Mouse (Mus musculus) ES-E14 (cell line): ENCODE results near the gene T. TPM values are rescaled to one million over a fixed set of nuclear protein-coding genes. Genes with fewer than 3 reads are reported as not detected.
"Not testable (repeated sequence)": the region's sequence is repeated elsewhere in the genome, so short reads cannot be mapped to it uniquely, and the experiment has no call there.

ENCODE experiments used
- DNase-seq: peaks from one replicate; pipeline ENCODE4 v3.0.0-alpha.2; 2013; ENCODE audit warnings: low read depth, low spot score
- H3K27ac ChIP-seq: 2 replicates; pipeline ENCODE4 v1.5.1; 2012; ENCODE audit warnings: low read depth, mild to moderate bottlenecking, low read length, moderate library complexity, mixed read lengths; ENCODE audit not compliant: poor library complexity, insufficient read depth, severe bottlenecking
- H3K36me3 ChIP-seq: 2 replicates; pipeline ENCODE4 v1.6.1; 2012; ENCODE audit warnings: mild to moderate bottlenecking, low read length, moderate library complexity, mixed read lengths; ENCODE audit not compliant: control insufficient read depth, poor library complexity, insufficient read depth, severe bottlenecking
- H3K4me1 ChIP-seq, 2 experiments: fragments of 150-350 bp in 1 of 2; sonication (generic) in 1 of 2; 2 replicates each; pipeline ENCODE4 v1.6.1; 2012; ENCODE audit warnings: low read length in 2 of 2, mild to moderate bottlenecking in 1 of 2, mixed read lengths in 1 of 2; ENCODE audit not compliant: control insufficient read depth in 2 of 2, insufficient read depth in 2 of 2, poor library complexity in 1 of 2
- H3K4me3 ChIP-seq, 2 experiments: fragments of 150-350 bp in 1 of 2; sonication (generic) in 1 of 2; 2 replicates each; pipeline ENCODE4 v1.5.1; 2012; ENCODE audit warnings: low read length in 2 of 2, low read depth in 1 of 2, mild to moderate bottlenecking in 1 of 2, mixed read lengths in 1 of 2; ENCODE audit not compliant: insufficient read depth in 1 of 2, poor library complexity in 1 of 2, severe bottlenecking in 1 of 2
- H3K9ac ChIP-seq: 2 replicates; pipeline ENCODE4 v1.6.1; 2012; ENCODE audit warnings: low read depth, mild to moderate bottlenecking, low read length, mixed read lengths; ENCODE audit not compliant: poor library complexity, insufficient read depth, severe bottlenecking
- H3K9me3 ChIP-seq: fragments of 150-350 bp; sonication (generic); 2 replicates; pipeline ENCODE4 v1.6.1; 2012; ENCODE audit warnings: low read depth, mild to moderate bottlenecking, low read length; ENCODE audit not compliant: control insufficient read depth, insufficient read depth
- CHD2 ChIP-seq: IDR thresholded peaks from 2 replicates; pipeline ENCODE4 v1.6.1; 2014; ENCODE audit warnings: mild to moderate bottlenecking, low read depth, low read length, inconsistent platforms
- HCFC1 ChIP-seq: IDR thresholded peaks from 2 replicates; pipeline ENCODE4 v1.6.1; 2012; ENCODE audit warnings: low read length, inconsistent platforms, borderline replicate concordance; ENCODE audit not compliant: insufficient read depth
- MAFK ChIP-seq: IDR thresholded peaks from 2 replicates; pipeline ENCODE4 v1.6.1; 2014; ENCODE audit warnings: mild to moderate bottlenecking, low read depth, low read length, inconsistent platforms; ENCODE audit not compliant: insufficient read depth
- ZC3H11A ChIP-seq: IDR thresholded peaks from 2 replicates; pipeline ENCODE4 v1.6.1; 2012; ENCODE audit warnings: low read depth, mild to moderate bottlenecking, inconsistent platforms, low read length, borderline replicate concordance
- ZNF384 ChIP-seq: IDR thresholded peaks from 2 replicates; pipeline ENCODE4 v1.6.1; 2012; ENCODE audit warnings: low read depth, low read length, inconsistent platforms
- in situ Hi-C, 2 experiments: fragments of 600-800 bp; cut with MboI; formaldehyde crosslinking; loops; one replicate each; pipeline ENCODE4 v1.15.1; 2025; ENCODE audit warnings: low sequenced_read_pairs in 2 of 2, inconsistent platforms in 1 of 2; ENCODE audit not compliant: unreplicated experiment in 2 of 2
- total RNA-seq: library from RNA; depleted of rRNA; stranded (reverse); fragments of 300-350 nt; gene quantifications from 2 replicates; pipeline ENCODE4 v1.2.3, GENCODE M21; 2012

T gene
- total RNA-seq, 1 experiment: 3.5 TPM

- TF ChIP-seq CHD2 (no peak), HCFC1 (no peak), ZNF384 (no peak), ZC3H11A (no peak), MAFK (no peak)
- Histone ChIP-seq H3K9me3 (no peaks in the 10 kb centered on the region), H3K4me3 (no peak overlapping the region), H3K36me3 (no peaks in the 10 kb centered on the region), H3K9ac (no peak overlapping the region), H3K27ac (no peak overlapping the region), H3K4me1 (peaks cover 9 to 10% of the 10 kb centered on the region in 2 experiments; a peak in 3 of 4 replicates)
- no peak for DNase-seq
- in situ Hi-C loops: no loop called here
These were observed 27.9 kb upstream of the T start for GRCm38 (mm10) chr17:8406285-8406684.

DNA sequence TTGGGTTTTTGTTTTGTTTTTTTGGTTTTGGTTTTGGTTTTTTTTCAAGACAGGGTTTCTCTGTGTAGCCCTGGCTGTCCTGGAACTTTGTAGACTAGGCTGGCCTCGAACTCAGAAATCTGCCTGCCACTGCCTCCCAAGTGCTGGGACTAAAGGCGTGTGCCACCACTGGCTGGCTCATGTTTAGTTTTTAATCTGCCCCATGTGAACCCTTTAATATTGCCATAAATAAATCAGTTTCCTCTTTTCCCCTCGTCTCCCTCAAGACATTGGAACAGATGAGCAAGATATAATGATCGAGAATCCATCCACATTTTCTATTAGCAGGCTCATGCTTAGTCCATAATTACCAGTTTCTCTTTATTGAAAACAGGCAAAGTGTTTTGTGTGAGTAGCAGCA, 26.2 kb upstream of the T start:
- H3K9ac ChIP-seq, H3K9me3 ChIP-seq, in situ Hi-C loops, DNase-seq, H3K4me3 ChIP-seq, H3K27ac ChIP-seq, H3K36me3 ChIP-seq: not testable (repeated sequence)
- peaks cover 9 to 10% of the 10 kb centered on the region in 2 experiments; a peak in 3 of 4 replicates for H3K4me1 ChIP-seq

- peak overlapping the region in 1 of 2 experiments; percentile 16; a peak in 1 of 4 replicates for H3K4me3 ChIP-seq
- peak; percentile 69 for DNase-seq
- in situ Hi-C loops: no loop called here
- no peak for TF ChIP-seq MAFK
- TF ChIP-seq ZNF384: no peak
- TF ChIP-seq ZC3H11A: no peak
- no peak for TF ChIP-seq CHD2
- no peak for TF ChIP-seq HCFC1
- no peak overlapping the region for H3K27ac ChIP-seq
- H3K9me3 ChIP-seq: no peaks in the 10 kb centered on the region
- no peaks in the 10 kb centered on the region for H3K36me3 ChIP-seq
- H3K4me1 ChIP-seq: peaks cover 7 to 13% of the 10 kb centered on the region in 2 experiments; a peak in 3 of 4 replicates
- no peak overlapping the region; the same call in 1 of the 2 replicates for H3K9ac ChIP-seq
These were observed 25.5 kb upstream of the T start for GRCm38 (mm10) chr17:8408589-8409295.

- Histone ChIP-seq H3K4me3 (no peak overlapping the region), H3K9me3 (no peaks in the 10 kb centered on the region), H3K36me3 (no peaks in the 10 kb centered on the region), H3K9ac (no peak overlapping the region), H3K27ac (no peak overlapping the region), H3K4me1 (peaks cover 6 to 22% of the 10 kb centered on the region in 2 experiments)
- no peak for DNase-seq
- TF ChIP-seq MAFK: no peak
- TF ChIP-seq ZC3H11A: no peak
- TF ChIP-seq CHD2: no peak
- TF ChIP-seq ZNF384: no peak
- TF ChIP-seq HCFC1: no peak
- in situ Hi-C loops: no loop called here
These were observed 23.9 kb upstream of the T start for GRCm38 (mm10) chr17:8410330-8410729.

DNA sequence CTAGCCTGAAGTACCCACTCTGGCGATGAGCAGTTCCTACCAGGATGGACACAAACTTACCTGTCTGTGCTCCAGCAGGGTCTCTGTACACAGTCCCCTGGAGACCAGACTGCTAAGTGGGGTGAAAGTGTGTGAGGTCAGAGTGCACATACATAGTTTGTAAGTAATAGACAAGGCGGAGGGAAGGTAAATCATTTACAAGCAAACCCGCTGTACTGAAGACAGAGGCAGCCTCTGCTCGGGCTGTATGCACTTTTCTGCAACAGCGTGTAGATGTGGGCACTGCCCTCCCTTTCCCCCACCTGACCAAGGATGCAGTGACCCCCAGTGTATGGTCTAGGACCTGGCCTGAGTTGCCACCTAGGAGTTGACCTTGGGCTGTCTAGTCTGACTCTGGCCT, 20.6 kb upstream of the T start:
- no peak for DNase-seq
- no peak overlapping the region for H3K27ac ChIP-seq
- no peak overlapping the region for H3K9ac ChIP-seq
- no peak overlapping the region for H3K4me3 ChIP-seq
- peaks cover 4 to 24% of the 10 kb centered on the region in 2 experiments; a peak in 3 of 4 replicates for H3K4me1 ChIP-seq
- H3K9me3 ChIP-seq: no peaks in the 10 kb centered on the region
- H3K36me3 ChIP-seq: no peaks in the 10 kb centered on the region
- in situ Hi-C loops: no loop called here
- TF ChIP-seq ZNF384 (no peak), MAFK (no peak), HCFC1 (no peak), ZC3H11A (no peak), CHD2 (no peak)
